Mouse (Mus musculus) spleen, embryonic (tissue): Measurements from ENCODE around the gene Mrpl17.
"Not testable (repeated sequence)": the region's sequence is repeated elsewhere in the genome, so short reads cannot be mapped to it uniquely, and the experiment has no call there.

ENCODE experiments used
- CTCF ChIA-PET: fragments of 350-600 bp; sonication (Branson Sonifier 250); formaldehyde crosslinking; loops from one replicate; lab custom pipeline; 2022; lab: Charles Lee

Mrpl17 gene

GRCm38 (mm10) chr7:105810877-105811489 is at the start of gene Mrpl17:
Mrpl17 (minus strand) TSS chr7:105811099.
- CTCF ChIA-PET = interaction anchor here (1.1 kb wide), 1 partner anchor 161 kb away, joined by 3 read pairs; the partner anchor contains the start of gene Dnhd1

DNA sequence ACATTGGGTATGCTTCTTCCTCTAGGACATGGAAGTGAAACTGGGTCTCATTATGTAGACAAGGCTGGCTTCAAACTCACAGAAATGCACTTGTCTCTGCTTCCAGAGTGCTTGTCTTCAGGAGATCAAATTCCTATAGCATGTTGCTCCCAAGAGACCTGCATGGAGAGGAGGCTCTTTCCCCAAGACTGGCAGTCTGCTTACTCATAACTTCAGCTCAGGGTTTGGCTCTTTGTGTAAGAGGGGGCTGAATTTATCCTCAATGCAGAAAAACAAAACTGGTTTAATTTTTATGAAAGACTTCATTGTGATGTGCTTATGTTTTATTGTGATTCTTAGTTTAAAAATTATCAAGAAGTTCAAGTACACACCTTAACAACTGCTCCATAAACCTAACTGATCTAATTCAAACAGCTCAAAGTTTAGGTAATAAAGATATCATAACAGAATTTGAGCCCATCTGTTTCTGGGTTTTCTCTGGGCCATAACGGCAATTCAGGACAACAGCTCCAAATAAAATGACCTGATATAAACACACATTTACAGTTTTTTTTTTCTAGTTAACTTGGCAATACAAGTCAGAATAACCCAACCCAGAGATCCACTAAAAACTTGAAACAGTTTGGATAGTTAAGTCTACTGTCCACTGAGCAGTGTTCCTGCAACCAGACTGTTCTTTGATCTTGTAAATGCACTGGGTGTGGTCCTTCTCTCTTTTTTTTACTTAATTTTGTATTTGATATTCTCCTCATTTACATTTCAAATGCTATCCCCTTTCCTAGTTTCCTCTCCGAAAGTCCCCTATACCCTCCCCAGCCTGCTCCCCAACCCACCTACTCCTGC is 45.0 kb upstream of the Mrpl17 start:
- CTCF ChIA-PET = not testable (repeated sequence)

DNA sequence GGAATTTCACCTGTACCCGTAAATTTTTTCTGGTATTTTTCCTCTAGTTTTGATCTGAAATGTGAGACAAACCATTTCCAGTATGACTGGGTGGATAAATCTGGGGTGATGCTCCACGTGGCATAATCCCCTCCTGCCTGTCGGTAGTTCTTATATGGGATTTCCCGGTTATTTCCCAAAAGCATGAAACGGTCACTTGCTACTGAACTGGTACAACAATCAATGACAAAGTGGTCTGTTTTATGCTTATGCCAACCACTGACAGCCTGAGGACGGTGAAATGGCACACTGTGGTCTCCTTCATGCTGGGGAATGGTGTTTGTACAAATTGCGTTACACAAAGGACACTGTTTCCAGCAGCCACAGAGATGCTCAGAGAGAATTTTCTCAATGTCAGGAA is 13.4 kb upstream of the Mrpl17 start:
- CTCF ChIA-PET = no interaction called here

DNA sequence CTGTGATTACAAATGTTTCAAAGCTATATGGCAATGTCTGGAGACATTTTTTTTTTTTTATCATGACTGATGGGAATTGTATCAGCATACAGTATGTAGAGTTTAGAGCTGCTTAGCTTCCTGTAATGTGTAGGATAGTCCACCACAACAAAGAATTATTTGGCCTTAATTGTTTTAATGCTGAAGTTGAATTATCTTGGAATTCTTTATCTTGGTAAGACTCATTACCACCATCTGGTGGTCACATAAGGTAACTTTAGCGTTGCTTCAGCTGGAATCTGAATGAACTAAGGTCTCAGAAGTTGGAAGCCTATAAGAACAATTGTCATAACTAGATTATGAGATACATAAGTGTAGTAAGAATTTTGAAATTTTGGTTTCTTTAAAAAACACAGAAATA is 7.6 kb upstream of the Mrpl17 start:
- CTCF ChIA-PET = interaction anchor here (0.9 kb wide), 1 partner anchor 92 kb away, joined by 4 read pairs; no protein-coding TSS in a partner anchor

GRCm38 (mm10) chr7:105816736-105817135 is 5.8 kb upstream of the Mrpl17 start:
- CTCF ChIA-PET = interaction anchor here (0.7 kb wide), 1 partner anchor 108 kb away, joined by 6 read pairs; no protein-coding TSS in a partner anchor

DNA sequence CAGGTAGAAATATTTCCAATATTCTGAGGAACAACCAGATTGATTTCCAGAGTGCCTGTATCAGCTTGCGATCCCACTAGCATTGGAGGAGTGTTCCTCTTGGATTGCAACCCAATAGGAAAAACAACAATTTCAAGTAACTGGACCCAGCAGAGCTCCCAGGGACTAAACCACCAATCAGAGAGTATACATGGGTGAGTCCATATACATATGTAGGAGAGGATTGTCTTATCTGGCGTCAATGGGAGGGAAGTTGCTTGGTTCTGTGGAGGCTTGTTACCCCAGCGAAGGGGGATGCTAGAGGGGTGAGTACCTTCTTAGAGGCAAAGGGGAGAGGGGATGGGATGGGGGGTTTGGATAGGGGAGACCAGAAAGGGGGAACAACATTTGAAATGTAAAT is 2.4 kb upstream of the Mrpl17 start:
- CTCF ChIA-PET = no interaction called here

DNA sequence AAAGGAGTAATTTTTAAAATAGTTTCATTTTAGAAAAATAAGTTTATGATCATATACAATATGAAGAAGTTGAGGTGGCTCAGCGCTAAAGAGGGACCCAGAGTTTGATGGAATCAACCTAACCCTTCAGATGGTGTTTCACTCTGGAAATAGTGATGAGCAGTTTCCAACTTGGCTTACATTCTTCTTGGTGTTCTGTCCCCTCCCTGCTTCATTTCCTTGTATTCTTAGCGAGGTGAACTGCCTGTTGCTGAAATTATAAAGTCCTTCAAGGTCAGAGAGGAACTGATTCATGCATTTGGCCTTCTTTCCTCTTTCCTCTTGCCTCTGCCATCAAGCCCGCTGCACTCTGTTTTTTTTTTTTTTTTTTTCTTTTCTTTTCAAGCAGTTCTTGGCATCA is 1.7 kb upstream of the Mrpl17 start:
- CTCF ChIA-PET = no interaction called here

DNA sequence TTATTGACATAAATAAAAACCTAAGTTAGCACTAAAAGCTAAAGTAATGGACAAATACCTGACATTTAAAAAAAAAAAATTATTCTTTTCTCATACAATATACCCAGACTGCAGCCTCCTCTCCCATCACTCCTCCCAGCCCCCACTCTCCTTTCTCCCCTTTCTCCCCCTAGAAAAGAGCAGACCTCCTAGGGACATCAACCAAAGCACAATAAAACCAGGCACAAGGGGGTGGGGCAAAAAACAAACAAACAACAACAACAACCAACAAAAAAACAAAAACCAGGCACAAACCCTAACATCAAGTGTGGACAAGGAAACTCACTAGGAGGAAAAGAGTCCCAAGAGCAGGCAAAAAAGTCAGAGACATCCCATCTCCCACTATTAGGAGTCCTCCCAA is 617 bp upstream of the Mrpl17 start:
- CTCF ChIA-PET = interaction anchor here (1.1 kb wide), 1 partner anchor 161 kb away, joined by 3 read pairs; the partner anchor contains the start of gene Dnhd1

DNA sequence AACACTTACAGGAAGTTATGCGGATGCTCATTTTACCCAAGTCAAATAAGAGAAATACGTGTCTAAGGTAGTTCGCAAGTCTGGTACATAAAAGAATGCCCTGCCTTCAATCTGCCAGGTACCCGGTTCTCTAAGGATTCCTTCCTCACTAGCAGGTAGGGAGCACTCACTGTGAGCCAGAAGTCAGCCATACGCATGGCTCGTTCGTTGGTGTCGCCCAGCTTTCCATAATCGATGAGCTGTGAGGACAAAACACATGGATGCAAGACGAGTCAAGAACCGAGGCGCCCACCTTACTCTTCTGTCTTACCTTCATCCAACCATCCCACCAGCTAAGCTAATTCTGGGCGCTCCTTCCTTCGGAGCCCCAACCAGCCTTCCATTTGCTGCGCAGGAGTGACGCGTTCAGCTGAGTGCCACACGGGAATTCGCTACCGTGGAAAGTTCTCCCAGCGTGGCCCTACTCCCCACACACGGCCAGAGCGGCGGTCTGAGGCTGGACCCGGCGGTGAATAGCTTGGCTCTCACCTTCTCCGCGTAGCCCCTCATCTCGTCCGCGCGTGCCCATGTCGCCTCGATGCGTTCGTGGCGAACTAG is 521 bp downstream of the Mrpl17 start:
- CTCF ChIA-PET = interaction anchor here (1.1 kb wide), 1 partner anchor 160 kb away, joined by 3 read pairs; the partner anchor contains the start of gene Dnhd1

- CTCF ChIA-PET = no interaction called here
These were observed 1.1 kb downstream of the Mrpl17 start for GRCm38 (mm10) chr7:105809836-105810235.

GRCm38 (mm10) chr7:105808385-105808784 is 2.5 kb downstream of the Mrpl17 start:
- CTCF ChIA-PET = no interaction called here

GRCm38 (mm10) chr7:105806716-105807115 is 4.2 kb downstream of the Mrpl17 start:
- CTCF ChIA-PET = no interaction called here

DNA sequence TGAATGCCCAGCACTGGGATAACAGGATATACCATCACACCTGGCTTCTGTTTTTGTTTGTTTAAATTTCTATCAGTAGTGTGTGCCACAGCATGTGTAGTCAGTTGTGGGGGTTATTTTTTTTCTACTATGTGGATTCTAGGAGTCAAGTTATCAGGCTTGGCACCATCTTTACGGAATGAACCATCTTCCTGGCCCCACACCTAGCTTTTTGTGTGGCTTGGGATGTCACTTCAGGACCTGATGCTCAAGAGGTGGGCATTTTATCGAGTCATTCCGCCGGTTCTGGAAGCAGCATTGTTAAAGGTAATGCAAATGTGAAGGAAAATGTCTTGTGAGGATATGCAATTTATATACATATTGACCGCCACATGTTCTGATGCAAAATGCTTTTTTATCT is 4.8 kb downstream of the Mrpl17 start:
- CTCF ChIA-PET = interaction anchor here (0.5 kb wide), 1 partner anchor 623 kb away, joined by 4 read pairs; no protein-coding TSS in a partner anchor

- CTCF ChIA-PET = no interaction called here
These were observed 7.5 kb downstream of the Mrpl17 start for GRCm38 (mm10) chr7:105803428-105803827.

DNA sequence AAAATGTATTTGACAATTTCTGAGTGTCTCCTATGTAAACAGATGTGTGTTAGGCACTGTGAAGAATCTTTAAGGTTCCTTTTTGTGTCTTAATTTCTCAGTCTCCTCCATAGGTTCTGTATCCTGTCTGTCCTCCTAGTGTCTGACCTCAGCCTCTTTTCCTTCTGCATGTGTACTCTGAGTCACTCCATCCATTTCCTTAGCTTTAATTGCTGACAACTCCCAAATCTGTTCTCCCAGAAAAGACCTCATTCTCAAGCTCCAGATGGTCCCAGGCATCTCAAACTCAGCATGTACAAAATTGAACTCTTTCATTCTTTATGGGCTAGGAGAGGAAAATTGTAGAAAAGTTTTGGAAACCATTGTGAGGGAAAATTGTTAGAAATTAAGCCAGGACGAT is 8.1 kb downstream of the Mrpl17 start:
- CTCF ChIA-PET = no interaction called here

GRCm38 (mm10) chr7:105802312-105802711 is 8.6 kb downstream of the Mrpl17 start:
- CTCF ChIA-PET = no interaction called here

- CTCF ChIA-PET = no interaction called here
These were observed 13.9 kb downstream of the Mrpl17 start for GRCm38 (mm10) chr7:105796972-105797371.

DNA sequence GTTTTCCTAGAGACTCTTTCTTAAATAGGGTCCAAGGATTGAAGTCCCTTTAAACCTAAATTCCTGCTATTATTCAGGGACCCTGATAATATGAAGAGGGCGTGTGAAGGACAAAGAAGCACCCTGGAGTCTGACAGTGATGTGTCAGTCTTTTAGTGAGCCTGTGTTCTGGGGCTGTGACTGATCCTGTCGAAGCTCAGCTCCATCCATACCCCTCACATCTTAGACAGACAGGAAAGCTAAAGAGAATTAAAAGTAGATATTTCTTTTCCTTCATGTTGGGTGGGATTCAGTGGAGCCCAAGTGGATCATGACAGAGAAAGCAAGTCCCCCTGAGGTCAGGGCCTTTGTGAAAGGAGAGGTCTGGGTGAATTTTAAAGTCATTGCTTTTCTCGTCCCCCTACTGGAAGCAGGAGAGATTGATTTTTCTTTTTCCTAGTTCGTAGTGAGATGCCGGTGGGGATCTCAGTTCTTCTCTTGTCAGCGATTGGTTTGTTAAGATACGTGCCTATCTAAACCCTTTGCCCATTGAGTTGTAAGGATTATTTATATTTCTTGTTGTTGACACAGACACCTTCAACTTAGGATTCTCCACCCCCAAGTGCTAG is 15.0 kb downstream of the Mrpl17 start:
- CTCF ChIA-PET = no interaction called here

DNA sequence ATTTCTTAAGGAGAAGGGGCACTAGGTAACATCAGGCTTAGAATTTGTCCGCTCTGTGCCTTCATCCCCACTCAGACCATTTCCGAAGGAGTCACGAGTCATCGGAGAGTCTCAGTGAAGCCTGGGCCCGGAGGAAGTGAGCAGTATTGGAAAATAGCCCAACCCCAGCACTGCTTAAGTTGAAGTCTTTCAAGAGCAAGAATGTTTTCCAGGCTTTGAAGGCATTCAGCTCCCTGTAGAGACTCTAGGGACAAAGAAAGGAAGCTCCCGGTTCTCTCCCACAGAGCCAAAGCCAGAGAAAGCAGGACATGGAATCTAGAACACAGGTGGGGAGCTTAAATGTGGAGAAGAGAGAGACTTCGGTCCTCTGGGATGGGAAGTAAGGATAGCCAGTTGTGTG is 17.2 kb downstream of the Mrpl17 start:
- CTCF ChIA-PET = no interaction called here

GRCm38 (mm10) chr7:105791147-105791546 is 19.8 kb downstream of the Mrpl17 start:
- CTCF ChIA-PET = no interaction called here

DNA sequence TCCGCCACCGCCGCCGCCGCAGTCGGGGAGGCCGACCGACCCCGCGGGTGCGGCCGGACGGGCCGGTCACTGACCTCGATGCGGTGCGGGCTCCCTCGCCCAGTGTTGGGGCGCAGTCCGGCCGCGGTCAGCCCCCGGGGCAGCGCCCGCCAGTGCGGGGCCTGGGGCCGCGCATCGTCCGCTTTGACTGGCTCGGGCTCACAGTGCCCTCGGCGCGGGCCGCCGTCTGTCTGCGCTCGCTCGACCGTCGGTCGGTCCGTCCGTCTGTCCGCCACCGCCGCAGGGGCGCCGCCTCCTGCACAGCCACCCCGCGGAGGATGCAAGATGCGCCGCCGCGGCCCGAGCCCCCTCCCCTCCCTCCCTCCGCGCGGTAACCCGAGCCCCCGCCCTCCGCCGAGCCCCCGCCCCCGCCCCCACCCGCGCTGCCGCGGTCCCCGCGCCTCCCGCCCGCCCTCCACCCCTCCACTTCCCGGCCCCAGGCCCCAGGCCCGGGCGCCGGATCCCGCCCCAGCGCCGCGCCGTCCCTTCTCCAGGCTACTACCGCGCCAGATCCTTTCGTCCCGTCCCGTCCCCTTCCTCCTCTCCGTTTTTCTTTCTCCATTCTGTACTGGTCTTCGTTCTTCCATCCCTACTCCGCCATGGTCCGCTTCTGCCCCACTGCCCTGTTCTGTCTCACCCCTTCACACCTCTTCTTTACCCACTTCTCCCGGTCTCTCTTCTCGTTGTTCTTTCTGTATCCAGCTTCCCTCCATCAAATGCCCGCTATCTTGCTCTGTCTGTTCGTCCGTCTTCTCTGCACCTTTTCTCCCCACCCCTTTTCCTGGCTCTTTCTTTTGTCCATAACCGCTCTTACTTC is 23.4 kb downstream of the Mrpl17 start, which contains the start of gene Dchs1:
Dchs1 (minus strand) TSS at position 370 of the 856 bp plus-strand sequence.
- CTCF ChIA-PET = no interaction called here
